Mouse (Mus musculus): Measurements from ENCODE around the gene Gm20388. TPM values are rescaled to one million over a fixed set of nuclear protein-coding genes. Genes with fewer than 3 reads are reported as not detected.

The Gm20388 gene
- total RNA-seq, 1 experiment from 2014 or later = 18.4 TPM

DNA sequence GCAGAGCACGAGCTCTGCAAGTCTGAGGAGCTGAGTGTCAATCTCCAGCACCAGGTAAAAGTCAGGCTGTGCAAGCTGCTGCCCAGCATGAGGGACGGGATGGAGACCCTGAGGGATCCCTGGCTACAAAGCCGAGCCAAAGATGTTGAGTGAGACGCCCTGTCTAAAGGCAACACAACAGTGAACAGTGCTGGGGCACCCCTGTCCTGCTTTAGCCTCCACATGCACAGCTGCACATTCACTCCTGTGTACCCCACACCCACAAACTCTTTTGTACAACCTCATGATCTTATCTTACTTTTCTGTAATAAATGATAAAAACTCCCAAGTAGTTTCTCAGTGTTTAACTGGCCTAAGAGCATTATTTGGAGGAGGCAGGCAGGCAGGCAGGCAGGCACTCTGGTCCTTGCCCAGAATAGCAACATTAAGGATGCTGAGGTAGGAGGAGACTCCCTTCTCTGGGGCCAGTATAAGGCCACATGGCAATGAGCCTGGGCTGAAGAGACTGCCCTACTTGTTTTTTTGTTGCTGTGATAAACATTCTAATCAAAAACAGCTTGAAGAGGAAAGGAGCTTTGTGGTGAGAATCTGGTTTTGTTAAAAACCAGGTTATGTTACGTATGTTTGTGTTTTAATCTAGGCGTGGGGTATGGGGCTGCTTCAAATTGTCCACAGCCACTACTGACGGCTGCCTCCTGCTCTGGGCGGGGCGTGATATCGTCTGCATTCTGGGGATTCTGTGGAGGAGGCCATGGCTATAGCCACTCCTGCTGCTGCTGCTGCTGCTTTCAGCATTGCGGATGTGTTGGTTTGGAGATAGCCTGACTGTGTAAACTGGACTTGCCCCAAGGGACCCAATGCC, 3007.1 kb downstream of the Gm20388 start:
- ATAC-seq (replicated peaks in 1 of 2; ENCODE audit: insufficient read depth in 1 of 2, low FRiP score in 2 of 2, low TSS enrichment in 1 of 2, low read depth in 1 of 2, poor library complexity in 2 of 2, severe bottlenecking in 2 of 2) = peak in 1 of 2 experiments; percentile 26; a peak in 2 of 4 replicates

DNA sequence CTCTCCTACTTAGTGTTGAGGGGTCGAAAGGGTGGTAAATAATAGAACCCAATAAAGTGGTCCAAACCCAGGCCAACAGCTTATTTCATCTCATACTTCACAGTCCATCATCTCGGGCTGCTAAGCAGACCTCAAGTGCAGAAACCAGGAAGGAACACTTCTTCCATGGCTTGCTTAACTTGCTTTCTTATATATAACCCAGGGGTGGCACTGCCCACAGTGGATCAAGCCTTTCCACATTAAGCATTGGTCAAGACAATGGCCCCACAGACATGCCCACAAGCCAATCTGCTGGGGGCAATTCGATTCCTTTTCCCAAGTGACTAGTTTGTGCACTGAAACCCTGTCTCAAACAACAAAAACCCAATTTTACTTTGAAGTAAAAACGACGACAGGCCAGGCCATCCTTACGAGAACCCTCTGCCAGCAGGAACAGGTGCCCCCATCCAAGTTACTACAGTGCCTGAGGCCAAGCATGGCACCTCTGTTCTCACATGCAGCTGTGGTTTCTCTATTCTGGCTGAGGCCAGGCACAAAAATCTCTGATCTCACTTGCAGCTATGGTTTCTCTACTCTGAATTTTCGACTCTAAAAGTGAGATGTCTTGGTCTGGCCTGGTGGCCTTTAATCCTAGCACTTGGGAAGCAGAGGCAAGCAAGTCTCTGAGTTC, 3007.9 kb downstream of the Gm20388 start:
- no peak for ATAC-seq (replicated peaks in 1 of 2; ENCODE audit: insufficient read depth in 1 of 2, low FRiP score in 2 of 2, low TSS enrichment in 1 of 2, low read depth in 1 of 2, poor library complexity in 2 of 2, severe bottlenecking in 2 of 2)

DNA sequence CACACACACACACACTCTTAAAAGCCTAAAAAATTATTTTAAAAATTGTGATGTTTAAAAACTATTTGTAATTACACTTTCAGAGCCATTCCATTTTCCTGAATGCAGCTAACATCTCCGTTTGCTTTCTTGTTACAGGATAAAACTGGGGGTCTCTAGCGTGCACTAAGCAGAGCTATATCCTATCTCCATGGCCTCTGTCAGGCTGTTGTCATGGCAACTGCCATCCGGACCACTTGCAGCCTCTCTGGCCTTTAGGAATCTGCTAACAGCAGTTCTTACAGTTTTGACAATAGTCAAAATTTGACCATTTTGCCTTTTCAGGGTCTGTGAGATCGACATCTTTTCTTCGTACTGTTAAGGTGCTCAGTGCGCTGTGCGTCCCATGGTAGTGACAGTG, 3010.2 kb downstream of the Gm20388 start:
- ATAC-seq (replicated peaks in 1 of 2; ENCODE audit: insufficient read depth in 1 of 2, low FRiP score in 2 of 2, low TSS enrichment in 1 of 2, low read depth in 1 of 2, poor library complexity in 2 of 2, severe bottlenecking in 2 of 2) = no peak

DNA sequence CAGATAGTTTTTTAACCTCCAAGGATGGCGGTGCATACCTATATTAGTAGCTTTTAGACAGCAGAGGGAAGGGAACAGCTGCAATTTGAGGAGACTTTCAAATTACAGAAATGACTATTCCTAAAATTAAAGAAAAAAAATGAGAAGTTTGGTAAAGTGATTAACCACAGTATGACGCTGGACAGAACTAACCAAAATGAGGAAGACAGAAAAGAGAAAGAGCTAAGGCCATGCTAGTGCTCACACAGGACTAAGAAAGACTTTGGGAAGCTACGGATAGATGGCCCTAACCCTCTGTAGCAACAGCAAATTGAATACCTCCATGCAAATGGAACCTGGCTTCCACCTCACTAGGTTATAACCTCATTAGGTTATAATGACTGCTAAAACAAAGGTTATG, 3012.3 kb downstream of the Gm20388 start:
- peak; percentile 69 to 75 for ATAC-seq (replicated peaks in 1 of 2; ENCODE audit: insufficient read depth in 1 of 2, low FRiP score in 2 of 2, low TSS enrichment in 1 of 2, low read depth in 1 of 2, poor library complexity in 2 of 2, severe bottlenecking in 2 of 2)

DNA sequence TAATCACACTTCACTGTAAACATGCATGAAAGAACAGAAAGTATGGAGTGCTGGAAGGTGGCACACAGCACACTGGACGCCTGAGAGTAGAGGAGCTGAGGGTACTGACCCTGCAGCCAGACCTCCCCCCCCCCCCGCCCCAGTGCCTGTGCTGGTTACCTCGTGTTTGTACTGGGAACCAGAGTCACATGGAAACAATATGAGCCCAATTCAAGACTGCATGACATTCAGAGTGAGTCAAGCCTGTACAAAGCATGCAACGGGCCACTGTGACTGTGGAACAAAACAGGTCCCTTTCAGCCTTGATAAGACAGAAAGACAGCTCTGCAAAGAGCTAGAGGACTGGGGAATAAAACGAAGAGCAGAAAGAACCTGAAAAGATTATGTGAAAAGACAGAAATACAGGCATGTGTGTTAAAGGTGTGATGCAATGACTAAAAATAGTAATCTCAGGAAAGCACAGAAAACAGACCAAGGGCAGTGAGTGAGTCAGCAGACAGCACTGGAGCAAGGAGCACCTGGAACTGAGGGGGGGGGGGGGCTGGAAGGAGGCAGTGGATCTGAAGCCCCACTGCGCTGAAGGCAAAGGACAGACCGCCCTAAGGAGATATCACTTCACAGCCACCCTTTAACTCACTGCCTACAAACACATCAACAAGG, 3012.9 kb downstream of the Gm20388 start:
- ATAC-seq (replicated peaks in 1 of 2; ENCODE audit: insufficient read depth in 1 of 2, low FRiP score in 2 of 2, low TSS enrichment in 1 of 2, low read depth in 1 of 2, poor library complexity in 2 of 2, severe bottlenecking in 2 of 2) = no peak

DNA sequence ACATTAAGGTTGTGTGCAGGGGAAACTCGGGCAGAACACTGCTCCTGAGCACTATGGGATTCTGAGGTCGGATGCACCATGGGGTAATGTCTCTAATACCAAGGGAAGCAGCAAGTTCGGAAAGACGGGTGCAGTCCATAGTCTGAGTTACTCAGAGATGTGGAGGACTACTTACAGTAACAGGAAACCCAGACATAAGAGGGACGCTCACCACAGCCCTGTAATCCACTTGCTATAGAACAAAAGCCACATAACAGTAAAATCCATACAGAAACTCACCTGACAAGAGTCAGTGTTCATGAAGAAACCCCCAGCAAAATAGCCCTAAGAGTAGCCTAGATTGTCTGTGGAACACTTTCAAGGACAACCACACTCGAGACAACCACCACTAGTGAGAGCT, 3013.4 kb downstream of the Gm20388 start:
- ATAC-seq (replicated peaks in 1 of 2; ENCODE audit: insufficient read depth in 1 of 2, low FRiP score in 2 of 2, low TSS enrichment in 1 of 2, low read depth in 1 of 2, poor library complexity in 2 of 2, severe bottlenecking in 2 of 2) = no peak

DNA sequence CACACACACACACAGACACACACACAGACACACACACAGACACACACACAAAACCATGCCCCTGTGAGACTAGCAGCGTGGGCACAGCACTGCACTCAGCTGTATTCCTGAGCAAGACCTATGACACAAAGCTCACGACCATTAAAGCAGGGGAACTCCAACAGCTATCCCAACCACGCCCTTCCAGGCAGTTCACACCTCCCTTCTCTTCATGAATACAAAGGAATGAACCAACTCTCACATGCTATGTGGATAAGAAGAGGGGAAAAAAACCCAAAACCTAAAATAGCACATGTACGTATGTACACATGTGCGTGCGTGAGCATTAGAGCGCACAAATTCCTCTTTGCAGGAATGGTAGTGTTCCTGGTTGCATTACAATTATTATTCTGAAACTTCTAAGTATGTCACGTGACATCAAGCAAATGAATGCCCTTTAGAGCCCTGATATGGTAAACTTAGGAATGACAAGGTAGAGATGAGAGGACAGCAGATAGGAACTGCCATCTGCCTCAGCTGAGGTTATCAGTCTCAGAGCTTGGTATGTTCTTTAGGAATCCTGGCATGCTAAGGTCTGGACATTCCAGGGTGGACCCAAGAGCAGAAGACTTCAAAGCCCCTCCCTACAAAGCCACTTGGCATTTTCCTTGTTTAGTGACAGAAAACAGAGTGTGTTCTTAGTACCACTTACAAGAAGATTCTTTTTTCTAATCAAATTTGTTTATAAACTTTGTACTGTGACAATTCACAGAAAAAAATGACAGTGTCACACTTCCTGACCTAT, 3015.5 kb downstream of the Gm20388 start:
- ATAC-seq (replicated peaks in 1 of 2; ENCODE audit: insufficient read depth in 1 of 2, low FRiP score in 2 of 2, low TSS enrichment in 1 of 2, low read depth in 1 of 2, poor library complexity in 2 of 2, severe bottlenecking in 2 of 2) = no peak

DNA sequence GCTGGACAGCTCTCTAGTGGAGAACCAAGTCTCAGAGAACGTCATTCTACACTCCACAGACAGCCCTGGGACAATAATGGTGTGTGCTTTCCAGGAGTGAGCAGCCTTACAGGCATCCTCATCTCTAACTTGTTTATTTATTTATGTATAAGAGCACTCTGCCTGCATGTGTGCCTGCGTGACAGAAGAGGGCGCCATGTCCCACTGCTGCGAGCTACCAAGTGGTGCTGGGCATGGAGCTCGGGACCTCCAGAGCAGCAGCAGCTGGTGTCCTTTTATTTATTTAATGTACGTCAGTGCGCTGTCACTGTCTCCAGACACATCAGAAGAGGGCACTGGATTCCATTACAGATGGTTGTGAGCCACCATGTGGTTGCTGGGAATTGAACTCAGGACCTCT, 3016.1 kb downstream of the Gm20388 start:
- no peak for ATAC-seq (replicated peaks in 1 of 2; ENCODE audit: insufficient read depth in 1 of 2, low FRiP score in 2 of 2, low TSS enrichment in 1 of 2, low read depth in 1 of 2, poor library complexity in 2 of 2, severe bottlenecking in 2 of 2)

DNA sequence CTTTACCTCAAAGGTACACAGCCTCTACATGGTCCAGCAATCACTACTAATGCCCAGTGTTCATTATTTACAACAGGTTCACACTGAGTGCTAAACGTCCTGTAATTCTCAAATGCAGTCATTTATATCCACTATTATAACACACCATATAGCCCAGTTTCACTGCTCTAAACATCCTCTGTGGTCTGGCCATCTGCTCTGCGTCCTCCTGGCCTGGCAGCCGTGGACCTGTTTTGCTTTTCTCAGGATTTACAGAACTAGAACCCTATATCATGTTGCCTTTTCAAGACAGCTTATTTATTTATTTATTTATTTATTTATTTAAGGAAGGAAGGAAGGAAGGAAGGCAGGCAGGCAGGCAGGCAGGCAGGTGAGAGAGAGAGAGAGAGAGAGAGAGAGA, 3017.2 kb downstream of the Gm20388 start:
- no peak for ATAC-seq (replicated peaks in 1 of 2; ENCODE audit: insufficient read depth in 1 of 2, low FRiP score in 2 of 2, low TSS enrichment in 1 of 2, low read depth in 1 of 2, poor library complexity in 2 of 2, severe bottlenecking in 2 of 2)

DNA sequence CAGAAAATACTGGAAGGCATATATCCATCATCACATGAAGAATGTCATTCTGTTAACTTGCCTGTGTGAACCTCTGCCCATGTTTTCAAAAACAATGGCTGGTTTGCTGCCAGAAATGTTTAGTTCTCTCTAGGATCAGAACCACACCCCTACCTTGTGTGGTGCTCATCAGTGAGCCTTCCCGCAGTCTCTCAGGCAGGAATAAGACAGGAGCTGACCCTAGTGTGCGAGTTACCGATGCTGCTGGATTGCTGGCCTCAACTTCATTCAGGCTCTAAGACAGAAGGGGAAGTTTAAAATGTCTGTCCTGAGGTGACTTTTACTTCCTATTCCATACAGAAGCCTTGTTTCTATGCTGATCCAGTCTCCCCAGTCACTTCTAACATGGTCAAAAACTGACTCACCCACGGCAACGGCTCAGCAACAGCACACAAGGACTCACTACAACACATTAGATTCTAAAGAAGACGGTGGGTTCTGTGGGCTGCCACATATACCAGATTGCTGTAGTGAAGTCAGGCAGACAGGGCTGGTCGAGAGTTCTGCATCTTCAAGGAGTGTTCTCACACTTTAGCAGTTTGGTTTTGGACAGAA, 3018.1 kb downstream of the Gm20388 start:
- ATAC-seq (replicated peaks in 1 of 2; ENCODE audit: insufficient read depth in 1 of 2, low FRiP score in 2 of 2, low TSS enrichment in 1 of 2, low read depth in 1 of 2, poor library complexity in 2 of 2, severe bottlenecking in 2 of 2) = peak; percentile 46 to 47; a peak in 2 of 4 replicates

DNA sequence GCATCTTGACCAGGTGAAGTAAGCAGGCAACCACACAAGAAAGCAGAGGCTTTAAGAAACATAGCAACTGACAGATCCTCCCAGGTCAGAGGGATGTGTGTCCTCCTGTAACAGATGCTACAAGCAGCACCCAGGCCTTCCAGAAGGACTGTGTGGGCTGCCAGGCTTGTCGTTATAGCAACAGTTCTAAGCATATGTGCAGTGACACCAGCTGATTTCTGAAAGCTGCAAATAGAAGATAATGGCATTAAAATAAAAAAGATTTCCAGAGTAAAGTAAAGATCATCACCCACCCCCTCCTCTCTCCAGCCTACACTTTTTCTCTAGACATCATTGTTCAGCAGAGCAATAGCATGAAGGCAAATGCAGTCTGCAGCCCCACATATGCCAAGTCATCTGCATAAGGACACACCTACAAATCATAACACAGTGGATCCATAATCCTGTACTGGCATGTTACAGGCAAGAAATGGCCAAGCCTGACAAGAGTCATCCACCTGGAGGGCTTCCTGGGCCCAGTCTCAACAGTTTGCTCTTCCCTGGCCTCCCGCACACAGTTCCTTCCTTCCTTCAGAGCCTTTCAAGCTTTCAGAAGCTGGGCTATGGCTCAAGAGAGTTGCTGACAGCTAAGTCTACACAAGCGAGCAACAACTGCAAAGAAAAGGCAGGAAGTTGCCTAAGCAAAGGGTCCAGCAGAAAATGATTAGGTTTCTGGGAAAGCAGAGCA, 3021.4 kb downstream of the Gm20388 start:
- 0 out of 4 replicates have a peak, but pooled peaks of 1 of the 2 experiments have one; percentile 33 for ATAC-seq (replicated peaks in 1 of 2; ENCODE audit: insufficient read depth in 1 of 2, low FRiP score in 2 of 2, low TSS enrichment in 1 of 2, low read depth in 1 of 2, poor library complexity in 2 of 2, severe bottlenecking in 2 of 2)

DNA sequence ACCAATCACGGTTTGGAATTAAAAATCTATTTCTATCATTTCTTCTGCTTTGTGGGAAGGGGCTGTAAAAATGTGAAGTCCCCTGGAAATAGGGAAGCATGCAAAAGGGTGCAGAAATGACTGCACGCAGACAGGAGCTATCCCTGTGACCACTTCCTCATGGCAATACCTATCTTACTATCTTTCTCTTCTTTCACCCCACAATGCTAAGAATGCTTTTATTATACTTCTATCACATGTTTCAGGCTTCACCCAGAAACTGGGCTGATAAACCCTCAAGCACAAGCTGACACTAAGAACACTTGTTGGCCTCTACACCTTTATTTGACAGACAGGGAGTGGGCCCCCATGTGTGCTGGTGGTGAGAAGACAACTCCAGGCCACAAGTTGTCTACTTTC, 3021.9 kb downstream of the Gm20388 start:
- ATAC-seq (replicated peaks in 1 of 2; ENCODE audit: insufficient read depth in 1 of 2, low FRiP score in 2 of 2, low TSS enrichment in 1 of 2, low read depth in 1 of 2, poor library complexity in 2 of 2, severe bottlenecking in 2 of 2) = peak; percentile 20 to 53; a peak in 2 of 4 replicates

DNA sequence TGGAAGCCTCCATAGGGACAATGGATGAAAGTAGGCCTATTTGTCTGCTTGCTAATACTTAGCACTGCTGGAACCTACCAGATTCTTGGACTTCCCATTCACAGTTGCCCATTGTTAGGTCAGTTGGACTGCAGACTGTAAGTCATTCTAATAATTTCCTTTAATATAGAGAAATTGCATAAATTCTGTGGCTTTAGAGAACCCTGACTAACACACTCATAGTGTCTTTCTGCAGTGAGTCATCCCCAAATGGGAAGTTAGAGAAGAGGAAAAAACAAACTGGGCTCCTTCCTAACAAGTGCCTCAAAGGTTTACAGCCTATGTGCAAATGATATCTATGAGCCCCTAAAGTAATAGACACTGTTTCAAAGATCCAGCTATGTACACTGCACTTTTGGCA, 3023.3 kb downstream of the Gm20388 start:
- ATAC-seq (replicated peaks in 1 of 2; ENCODE audit: insufficient read depth in 1 of 2, low FRiP score in 2 of 2, low TSS enrichment in 1 of 2, low read depth in 1 of 2, poor library complexity in 2 of 2, severe bottlenecking in 2 of 2) = peak in 1 of 2 experiments; percentile 34; a peak in 1 of 4 replicates

DNA sequence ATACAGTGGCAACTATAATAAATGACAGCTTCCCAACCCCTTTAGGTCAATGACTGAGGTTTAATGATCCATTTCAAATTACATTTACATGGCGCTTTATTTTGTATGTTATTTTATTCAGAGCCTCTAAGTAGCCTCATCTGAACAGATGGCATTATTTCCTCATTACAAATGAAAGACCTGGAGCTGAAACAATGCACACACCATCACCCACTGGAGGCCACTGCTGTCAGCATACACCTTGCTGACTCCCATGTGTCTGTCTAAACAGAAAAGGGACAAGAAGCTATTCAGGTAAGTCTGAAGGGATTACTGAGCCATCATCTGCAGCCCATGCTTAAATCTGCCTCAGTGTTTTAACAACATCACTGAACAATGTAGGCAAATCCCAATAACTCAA, 3024.5 kb downstream of the Gm20388 start:
- no peak for ATAC-seq (replicated peaks in 1 of 2; ENCODE audit: insufficient read depth in 1 of 2, low FRiP score in 2 of 2, low TSS enrichment in 1 of 2, low read depth in 1 of 2, poor library complexity in 2 of 2, severe bottlenecking in 2 of 2)

DNA sequence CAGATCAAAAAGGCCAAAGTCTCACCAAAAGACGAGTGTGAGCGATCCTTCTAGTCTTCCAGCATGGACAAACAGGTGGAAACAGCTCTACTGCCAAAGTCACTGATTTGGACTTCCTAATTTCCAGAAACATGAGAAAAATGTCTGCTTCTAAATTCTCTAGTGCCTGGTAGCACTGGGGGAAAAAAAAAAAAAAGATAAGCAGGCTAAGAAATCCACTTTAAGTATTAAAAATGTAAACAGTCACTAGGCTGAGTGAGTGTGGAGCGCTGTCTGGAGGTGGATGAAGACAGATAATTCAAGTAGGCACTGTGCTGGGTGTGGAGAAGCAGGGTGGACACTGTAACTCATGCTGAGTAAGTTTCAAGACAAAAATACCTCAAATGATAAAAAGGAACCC, 3025.3 kb downstream of the Gm20388 start:
- ATAC-seq (replicated peaks in 1 of 2; ENCODE audit: insufficient read depth in 1 of 2, low FRiP score in 2 of 2, low TSS enrichment in 1 of 2, low read depth in 1 of 2, poor library complexity in 2 of 2, severe bottlenecking in 2 of 2) = no peak

DNA sequence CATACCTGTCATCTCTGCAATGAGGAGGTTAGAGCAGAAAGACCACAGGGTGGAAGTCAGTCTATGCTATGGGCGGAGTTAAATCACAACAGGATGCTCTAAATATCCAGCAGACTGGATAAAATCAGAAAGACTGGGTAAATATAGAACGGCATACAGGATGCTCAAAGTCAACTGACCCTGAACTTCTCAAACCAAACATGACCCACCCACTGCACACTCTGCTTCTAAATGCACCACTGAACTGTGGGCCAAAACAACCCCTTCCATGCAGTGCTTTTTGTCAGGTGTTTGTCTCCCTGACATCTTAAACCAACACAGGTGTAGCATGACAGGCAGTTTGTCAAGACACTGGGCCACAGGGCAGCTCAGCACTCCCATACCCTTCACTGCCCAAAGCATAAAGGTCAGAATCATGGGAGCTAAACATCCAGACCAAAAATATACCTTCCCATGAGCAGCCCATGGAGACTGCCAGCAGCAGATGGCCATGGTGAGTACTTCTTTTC, 3027.0 kb downstream of the Gm20388 start:
- no peak for ATAC-seq (replicated peaks in 1 of 2; ENCODE audit: insufficient read depth in 1 of 2, low FRiP score in 2 of 2, low TSS enrichment in 1 of 2, low read depth in 1 of 2, poor library complexity in 2 of 2, severe bottlenecking in 2 of 2)
